ENCODE assay signal across 7 mouse cellular contexts in the genomic region with DNA sequence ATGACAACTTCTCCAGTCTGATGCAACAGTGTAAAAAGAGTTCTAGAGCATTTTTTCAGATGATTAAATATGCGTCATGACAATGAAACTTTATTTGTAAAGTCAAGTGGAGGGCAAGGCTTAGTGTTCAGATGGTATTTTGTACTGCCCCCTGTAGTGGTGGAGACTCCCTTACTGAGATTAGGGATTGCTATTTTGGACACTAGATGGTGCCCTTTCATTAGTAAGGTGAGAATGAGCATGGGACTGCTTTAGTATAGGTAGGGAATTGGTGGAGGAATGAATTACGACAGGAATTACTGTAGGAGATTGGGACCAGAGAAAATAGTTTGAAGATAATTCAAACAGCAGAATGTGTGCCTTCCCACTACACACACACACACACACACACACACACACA.
DNase-seq lines count a peak whose midpoint lies in the region; ATAC-seq lines count a peak whose summit lies in the region.

No protein-coding gene starts in this region.

- DNase-seq in layer of hippocampus, adult 18-20 months (ENCODE audit: low spot score in 2 of 2), result peak; percentile 2 to 51
- DNase-seq in layer of hippocampus, postnatal 36 days, result no peak
- DNase-seq in brain, adult 2 months (ENCODE audit: low read depth, low spot score), result peak; percentile 80
- DNase-seq in cerebellum, postnatal 25 days, result peak; percentile 29 to 38
- no peak for DNase-seq in natural killer cell, adult 2 months (ENCODE audit: low spot score in 2 of 2)
- no peak for DNase-seq in thymus, postnatal 0 days (ENCODE audit: low spot score)

- no peaks in the 10 kb centered on the region for H3K4me1 ChIP-seq in lung, embryonic 15.5 days

- no peaks in the 10 kb centered on the region for H3K9me3 ChIP-seq in lung, embryonic 15.5 days

- no peak overlapping the region for H3K4me2 ChIP-seq in lung, embryonic 15.5 days

- no peak overlapping the region for H3K27ac ChIP-seq in lung, embryonic 15.5 days

- no peaks in the 10 kb centered on the region for H3K27me3 ChIP-seq in lung, embryonic 15.5 days

- peak; percentile 52; the same call in 1 of the 2 replicates for ATAC-seq in lung, embryonic 15.5 days (ENCODE audit: borderline replicate concordance, extremely low read depth, low FRiP score, low TSS enrichment)

- no peak overlapping the region for H3K4me3 ChIP-seq in lung, embryonic 15.5 days

- H3K9ac ChIP-seq in lung, embryonic 15.5 days, result no peak overlapping the region

- WGBS in lung, embryonic 15.5 days, result 18% methylated on average over 2 of the region's 2 CpGs

- H3K36me3 ChIP-seq in lung, embryonic 15.5 days, result no peaks in the 10 kb centered on the region

Comparison
In these comparisons a context has a peak if more than half of its experiments do, and no peak if none do; other contexts are left out.
1. DNase-seq: peak in layer of hippocampus, adult 18-20 months (2 of 2), brain, adult 2 months (single experiment) and cerebellum, postnatal 25 days (2 of 2); none in layer of hippocampus, postnatal 36 days (0 of 2), natural killer cell, adult 2 months (0 of 2) and thymus, postnatal 0 days (single experiment).